Mouse (Mus musculus) embryonic facial prominence, embryonic 14.5 days (tissue): ENCODE results near the gene Prkn. TPM values are rescaled to one million over a fixed set of nuclear protein-coding genes. Genes with fewer than 3 reads are reported as not detected.

ENCODE experiments used
- ATAC-seq: fragments of 200-750 bp; cut with Nextera tagmentation; 2 replicates; pipeline ENCODE4 v1.8.0; 2017; ENCODE audit warnings: low read depth, moderate number of reproducible peaks, moderate TSS enrichment
- DNase-seq: peaks from one replicate; pipeline ENCODE4 v3.0.0-alpha.2; 2015; ENCODE audit warnings: low spot score
- H3K27ac ChIP-seq: fragments of 300-500 bp; sonication (generic); replicated peaks from 2 replicates; pipeline ENCODE4 v1.5.1; 2014; ENCODE audit warnings: low read depth, mild to moderate bottlenecking, low read length, moderate library complexity
- H3K27me3 ChIP-seq: fragments of 300-500 bp; sonication (generic); replicated peaks from 2 replicates; pipeline ENCODE4 v1.6.1; 2014; ENCODE audit warnings: low read length; ENCODE audit not compliant: control insufficient read depth, insufficient read depth
- H3K36me3 ChIP-seq: fragments of 300-500 bp; sonication (generic); 2 replicates; pipeline ENCODE4 v1.6.1; 2014; ENCODE audit warnings: low read length, mixed read lengths; ENCODE audit not compliant: control insufficient read depth, insufficient read depth
- H3K4me1 ChIP-seq: fragments of 300-500 bp; sonication (generic); 2 replicates; pipeline ENCODE4 v1.6.1; 2014; ENCODE audit warnings: antibody characterized with exemption, low read length; ENCODE audit not compliant: control insufficient read depth, insufficient read depth
- H3K4me2 ChIP-seq: fragments of 300-500 bp; sonication (generic); 2 replicates; pipeline ENCODE4 v1.6.1; 2014; ENCODE audit warnings: low read depth, mild to moderate bottlenecking, low read length, moderate library complexity, mixed read lengths
- H3K4me3 ChIP-seq: fragments of 300-500 bp; sonication (generic); 2 replicates; pipeline ENCODE4 v1.5.1; 2014; ENCODE audit warnings: low read depth, mild to moderate bottlenecking, low read length
- H3K9ac ChIP-seq: fragments of 300-500 bp; sonication (generic); 2 replicates; pipeline ENCODE4 v1.6.1; 2014; ENCODE audit warnings: low read depth, mild to moderate bottlenecking, low read length, moderate library complexity, mixed read lengths
- H3K9me3 ChIP-seq: fragments of 300-500 bp; sonication (generic); 2 replicates; pipeline ENCODE4 v1.6.1; 2016; ENCODE audit warnings: low read length; ENCODE audit not compliant: control insufficient read depth
- WGBS: fragments of 180-500 bp; shearing (Covaris S2); extraction: QIAGEN DNeasy Blood & Tissue Kit; methylation state at CpG from one replicate; pipeline ENCODE4 v1.1.7; 2014; 5-methylcytosine and 5-hydroxymethylcytosine counted together
- polyA plus RNA-seq: library from polyadenylated mRNA; unstranded; fragments of >200 nt; fragmentation: Nextera tagmentation; extraction: Ambion mirVana; gene quantifications from 2 replicates; pipeline ENCODE4 v1.2.1, GENCODE M21; 2014

Prkn gene
- polyA plus RNA-seq, 1 experiment from 2014 or later: 2.9 TPM

- no peaks in the 10 kb centered on the region for H3K4me1 ChIP-seq
- H3K27me3 ChIP-seq: no peaks in the 10 kb centered on the region
- H3K36me3 ChIP-seq: no peaks in the 10 kb centered on the region
- no peak overlapping the region for H3K9ac ChIP-seq
- DNase-seq (no peak), ATAC-seq (no peak)
- H3K27ac ChIP-seq: no peak overlapping the region
- no peaks in the 10 kb centered on the region for H3K9me3 ChIP-seq
- no peak overlapping the region for H3K4me3 ChIP-seq
- no peak overlapping the region for H3K4me2 ChIP-seq
- 80% methylated on average over 4 of the region's 4 CpGs for WGBS
Measured at GRCm38 (mm10) chr17:11490051-11490450, 649.9 kb downstream of the Prkn start.

GRCm38 (mm10) chr17:11502556-11502955, 662.4 kb downstream of the Prkn start:
- H3K9me3 ChIP-seq: no peaks in the 10 kb centered on the region
- H3K27me3 ChIP-seq: no peaks in the 10 kb centered on the region
- no peaks in the 10 kb centered on the region for H3K4me1 ChIP-seq
- DNase-seq (no peak), ATAC-seq (no peak)
- no peak overlapping the region for H3K4me3 ChIP-seq
- H3K9ac ChIP-seq: no peak overlapping the region
- no peaks in the 10 kb centered on the region for H3K36me3 ChIP-seq
- WGBS: 80% methylated on average over 7 of the region's 7 CpGs
- no peak overlapping the region for H3K4me2 ChIP-seq
- H3K27ac ChIP-seq: no peak overlapping the region

DNA sequence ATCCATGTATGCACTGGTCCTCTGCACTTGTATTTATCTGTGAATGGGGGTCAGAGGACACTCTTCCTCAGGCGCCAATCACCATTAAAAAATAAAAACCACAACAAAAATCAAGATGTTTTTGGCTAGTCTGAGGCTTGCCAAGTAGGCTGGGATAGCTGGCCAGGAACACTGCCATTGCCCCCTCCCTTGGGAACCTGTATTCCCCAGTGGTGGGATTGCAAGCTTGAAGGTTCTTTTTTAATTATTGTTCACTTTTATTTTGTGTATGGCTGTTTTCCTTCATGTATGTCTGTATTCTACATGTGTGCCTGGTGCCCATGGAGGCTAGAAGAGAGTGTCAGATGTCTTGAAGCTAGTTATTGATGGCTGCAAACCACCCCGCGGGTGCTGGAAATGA, 664.3 kb downstream of the Prkn start:
- H3K36me3 ChIP-seq: no peaks in the 10 kb centered on the region
- H3K9me3 ChIP-seq: no peaks in the 10 kb centered on the region
- 89% methylated on average over 3 of the region's 3 CpGs for WGBS
- no peak overlapping the region for H3K9ac ChIP-seq
- no peaks in the 10 kb centered on the region for H3K27me3 ChIP-seq
- no peak overlapping the region for H3K4me3 ChIP-seq
- ATAC-seq (no peak), DNase-seq (no peak)
- no peak overlapping the region for H3K4me2 ChIP-seq
- H3K27ac ChIP-seq: no peak overlapping the region
- H3K4me1 ChIP-seq: no peaks in the 10 kb centered on the region

DNA sequence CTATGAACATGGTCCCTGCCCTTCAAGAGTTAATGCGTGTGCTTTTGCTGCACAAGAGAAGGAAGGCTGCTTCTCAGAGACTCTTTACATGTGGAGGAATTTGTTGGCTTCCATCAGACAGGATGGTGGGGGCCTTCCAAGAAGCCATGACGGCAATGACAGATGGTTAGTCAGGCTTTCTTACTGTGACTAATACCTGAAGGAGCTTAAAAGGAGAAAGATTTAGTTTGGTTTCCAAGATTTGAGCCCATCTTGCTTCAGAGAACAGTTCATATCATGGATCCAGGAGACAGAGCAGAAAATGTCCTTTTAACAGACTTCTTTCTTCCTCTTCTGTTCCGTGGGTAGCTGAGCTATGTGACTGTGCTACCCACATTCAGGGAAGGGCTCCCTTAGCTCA, 666.9 kb downstream of the Prkn start:
- H3K27me3 ChIP-seq: no peaks in the 10 kb centered on the region
- no peak overlapping the region for H3K4me2 ChIP-seq
- DNase-seq (no peak), ATAC-seq (no peak)
- H3K9ac ChIP-seq: no peak overlapping the region
- 80% methylated on average over 2 of the region's 3 CpGs for WGBS
- no peak overlapping the region for H3K4me3 ChIP-seq
- H3K27ac ChIP-seq: no peak overlapping the region
- H3K36me3 ChIP-seq: no peaks in the 10 kb centered on the region
- no peaks in the 10 kb centered on the region for H3K9me3 ChIP-seq
- no peaks in the 10 kb centered on the region for H3K4me1 ChIP-seq

GRCm38 (mm10) chr17:11510081-11510480, 669.9 kb downstream of the Prkn start:
- Histone ChIP-seq H3K9me3 (no peaks in the 10 kb centered on the region), H3K9ac (no peak overlapping the region), H3K27ac (no peak overlapping the region), H3K27me3 (no peaks in the 10 kb centered on the region), H3K4me2 (no peak overlapping the region), H3K4me3 (no peak overlapping the region), H3K4me1 (no peaks in the 10 kb centered on the region), H3K36me3 (no peaks in the 10 kb centered on the region)
- ATAC-seq: no peak
- 62% methylated on average over 7 of the region's 7 CpGs for WGBS
- DNase-seq: peak; percentile 7

- H3K9ac ChIP-seq: no peak overlapping the region
- WGBS: 21% methylated on average over 8 of the region's 8 CpGs
- DNase-seq (no peak), ATAC-seq (no peak)
- no peak overlapping the region for H3K27ac ChIP-seq
- H3K27me3 ChIP-seq: no peaks in the 10 kb centered on the region
- H3K9me3 ChIP-seq: no peaks in the 10 kb centered on the region
- no peaks in the 10 kb centered on the region for H3K4me1 ChIP-seq
- H3K36me3 ChIP-seq: no peaks in the 10 kb centered on the region
- H3K4me2 ChIP-seq: no peak overlapping the region
- H3K4me3 ChIP-seq: no peak overlapping the region
Measured at GRCm38 (mm10) chr17:11514032-11514761, 674.0 kb downstream of the Prkn start.

DNA sequence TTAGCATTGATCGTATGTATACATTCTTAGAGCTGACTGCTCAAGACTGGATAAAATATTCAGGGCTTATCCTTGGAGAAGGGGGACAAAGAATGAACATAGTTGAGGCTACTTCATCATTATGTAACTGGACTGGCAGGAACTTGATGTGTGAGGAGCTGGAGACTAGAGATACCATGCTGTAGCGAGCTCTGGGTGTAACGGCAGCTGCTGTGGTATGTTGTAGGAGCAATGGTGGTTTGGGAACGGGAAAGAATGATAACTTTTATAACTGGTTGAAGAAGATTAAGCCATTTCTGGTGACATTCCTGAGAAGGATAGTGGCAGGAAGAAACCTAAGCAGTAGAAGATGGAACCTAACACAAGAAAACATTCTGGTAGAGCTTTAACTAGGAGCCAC, 675.4 kb downstream of the Prkn start:
- no peak overlapping the region for H3K27ac ChIP-seq
- H3K4me1 ChIP-seq: no peaks in the 10 kb centered on the region
- H3K4me3 ChIP-seq: no peak overlapping the region
- no peak overlapping the region for H3K4me2 ChIP-seq
- no peak overlapping the region for H3K9ac ChIP-seq
- no peak for DNase-seq
- no peaks in the 10 kb centered on the region for H3K27me3 ChIP-seq
- no peaks in the 10 kb centered on the region for H3K9me3 ChIP-seq
- WGBS: 83% methylated on average over 4 of the region's 4 CpGs
- no peak for ATAC-seq
- H3K36me3 ChIP-seq: no peaks in the 10 kb centered on the region

GRCm38 (mm10) chr17:11516165-11516564, 676.0 kb downstream of the Prkn start:
- DNase-seq: no peak
- Histone ChIP-seq H3K4me1 (no peaks in the 10 kb centered on the region), H3K36me3 (no peaks in the 10 kb centered on the region), H3K4me3 (no peak overlapping the region), H3K27me3 (no peaks in the 10 kb centered on the region), H3K4me2 (no peak overlapping the region), H3K9ac (no peak overlapping the region), H3K27ac (no peak overlapping the region), H3K9me3 (no peaks in the 10 kb centered on the region)
- 86% methylated on average over 7 of the region's 7 CpGs for WGBS
- ATAC-seq: no peak

DNA sequence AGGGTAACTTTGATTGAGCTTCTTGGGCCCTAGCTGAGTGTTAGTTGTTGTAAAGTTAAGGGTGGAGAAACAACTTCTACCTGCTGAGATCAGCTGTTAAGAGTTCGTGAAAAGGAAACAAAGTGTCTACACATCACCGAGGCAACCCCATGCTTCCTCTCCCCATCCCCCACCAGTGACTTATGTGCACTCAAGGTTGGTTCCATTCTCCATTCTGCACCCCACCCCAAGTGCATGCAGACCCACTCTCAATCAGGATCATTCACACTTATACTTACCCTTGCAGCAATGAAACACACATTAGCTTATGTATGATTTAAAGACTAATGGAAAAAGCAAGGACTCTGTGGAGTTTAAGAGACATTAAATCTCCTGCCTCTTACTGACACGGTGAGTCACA, 691.9 kb downstream of the Prkn start:
- Histone ChIP-seq H3K4me2 (no peak overlapping the region), H3K9me3 (no peaks in the 10 kb centered on the region), H3K4me1 (no peaks in the 10 kb centered on the region), H3K27ac (no peak overlapping the region), H3K27me3 (no peaks in the 10 kb centered on the region), H3K9ac (no peak overlapping the region), H3K36me3 (no peaks in the 10 kb centered on the region), H3K4me3 (no peak overlapping the region)
- DNase-seq (no peak), ATAC-seq (no peak)
- 45% methylated on average over 3 of the region's 3 CpGs for WGBS
